Mouse (Mus musculus) heart, adult 10 weeks (tissue): Measurements from ENCODE around the gene Gm21972. TPM values are rescaled to one million over a fixed set of nuclear protein-coding genes. Genes with fewer than 3 reads are reported as not detected.

Source experiments
- polyA plus RNA-seq: library from polyadenylated mRNA; stranded (reverse); fragments of 350-450 nt; fragmentation: Illumina TruSeq; extraction: RNeasy Lipid Tissue Mini Kit (QIAGEN cat#74804); gene quantifications from one replicate; pipeline ENCODE4 v1.2.3, GENCODE M21; 2014; ENCODE audit warnings: low read depth, low replicate concordance

Gene Gm21972
- not detected for polyA plus RNA-seq

DNA sequence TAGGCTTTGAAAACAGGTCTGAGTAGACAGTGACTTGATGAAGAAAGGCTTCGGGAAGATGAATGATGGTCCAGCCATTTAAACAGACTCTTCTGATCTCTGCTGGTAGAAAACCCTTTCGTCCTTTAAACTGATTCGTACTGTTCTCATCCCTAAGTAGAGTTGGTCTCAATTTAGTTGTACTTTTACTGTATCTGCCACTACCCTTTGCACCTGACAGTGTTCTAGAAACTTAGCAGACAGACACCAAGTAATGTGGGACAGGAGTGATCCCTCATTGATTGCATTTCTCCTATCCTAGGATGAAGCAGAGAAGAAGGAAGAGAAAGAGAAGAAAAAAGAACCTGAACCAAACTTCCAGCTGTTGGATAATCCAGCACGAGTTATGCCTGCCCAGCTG is at the start of gene Gm21972:
TSS of gene Gm21972 (plus strand) at position 301 of the 400 bp plus-strand sequence.

DNA sequence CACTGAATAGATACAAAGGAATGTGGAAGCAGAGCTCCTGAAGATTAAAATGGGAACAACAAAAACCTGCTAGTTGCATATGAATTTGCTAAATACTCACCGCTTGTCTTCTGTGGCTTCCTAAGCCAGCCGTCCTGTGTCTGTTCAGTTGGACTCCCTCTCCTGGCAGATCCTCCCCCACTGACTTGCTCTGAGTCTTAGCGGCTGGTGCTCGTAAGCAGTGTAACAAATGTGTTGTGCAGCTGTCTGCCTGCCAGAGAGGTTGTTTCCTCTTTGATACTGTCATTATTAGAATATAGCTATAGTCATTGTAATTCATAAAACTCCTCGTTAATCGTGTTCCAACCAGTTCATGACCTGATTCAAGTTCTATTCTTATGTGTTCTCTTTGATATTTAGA is 21.7 kb upstream of the Gm21972 start, which contains the start of gene Htr2b:
TSS of gene Htr2b (minus strand) at position 192 of the 400 bp plus-strand sequence.

DNA sequence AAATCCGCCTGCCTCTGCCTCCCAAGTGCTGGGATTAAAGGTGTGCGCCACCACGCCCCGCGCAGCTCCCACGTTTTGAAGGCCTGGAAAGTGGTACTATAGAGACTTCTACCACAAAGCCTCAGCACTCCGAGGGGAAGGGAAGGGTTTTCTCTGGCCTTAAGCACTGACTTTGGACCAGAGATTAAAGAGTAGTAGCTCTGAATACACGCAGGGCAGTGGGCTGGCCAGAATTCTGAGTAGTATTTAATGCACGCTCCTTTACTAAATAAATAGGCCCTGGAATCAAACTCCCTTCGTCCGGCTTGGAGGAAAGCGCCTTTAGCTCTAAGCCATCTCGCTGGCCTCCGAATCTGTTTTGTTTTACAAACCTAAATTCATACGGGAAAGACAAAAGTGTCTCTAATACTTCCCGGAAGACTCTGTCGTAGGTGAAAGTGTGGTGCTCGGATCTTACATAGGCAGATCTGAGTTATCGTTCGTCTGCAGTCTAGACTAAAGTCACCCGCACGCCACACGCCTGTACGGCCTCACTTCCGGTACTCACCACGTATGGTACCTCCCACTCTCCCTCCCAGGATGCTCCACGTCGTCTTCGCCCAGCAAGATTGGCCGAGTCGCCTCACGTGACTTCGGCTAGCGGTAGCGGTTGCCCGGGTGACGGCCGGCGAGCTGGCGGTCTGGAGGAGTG is 20.8 kb downstream of the Gm21972 start, which contains the start of gene Armc9:
TSS of gene Armc9 (plus strand) at position 648 of the 691 bp plus-strand sequence.

Other genes with a start within 250 kb of the Gm21972 start
- gene Itm2c, start 239.4 kb upstream of the Gm21972 start, polyA plus RNA-seq = 66.3 TPM
- not detected for gene 4933407L21Rik, start 205.2 kb upstream of the Gm21972 start, polyA plus RNA-seq
- not detected for gene Gpr55, start 172.6 kb upstream of the Gm21972 start, polyA plus RNA-seq
- gene Spata3, start 116.8 kb upstream of the Gm21972 start, polyA plus RNA-seq = not detected
- gene 2810459M11Rik, start 87.8 kb upstream of the Gm21972 start, polyA plus RNA-seq = not detected
- 110 TPM for gene Psmd1, start 69.2 kb upstream of the Gm21972 start, polyA plus RNA-seq
- gene Htr2b, start 21.7 kb upstream of the Gm21972 start, polyA plus RNA-seq = not detected
- 3.4 TPM for gene Armc9, start 21.1 kb downstream of the Gm21972 start, polyA plus RNA-seq
- 0.39 TPM for gene B3gnt7, start 169.2 kb downstream of the Gm21972 start, polyA plus RNA-seq
- gene Ncl, start 225.8 kb downstream of the Gm21972 start, polyA plus RNA-seq = 148 TPM